Mouse (Mus musculus): ENCODE results near the gene Gcnt1. TPM values are rescaled to one million over a fixed set of nuclear protein-coding genes. Genes with fewer than 3 reads are reported as not detected.

Gcnt1 gene
- total RNA-seq, 1 experiment from 2014 or later: 26.2 TPM

GRCm38 (mm10) chr19:17334644-17335333, 37.9 kb downstream of the Gcnt1 start:
- ATAC-seq (replicated peaks; ENCODE audit: low read depth, poor library complexity, severe bottlenecking): peak; percentile 80

GRCm38 (mm10) chr19:17333043-17333442, 39.6 kb downstream of the Gcnt1 start:
- no peak for ATAC-seq (replicated peaks; ENCODE audit: low read depth, poor library complexity, severe bottlenecking)

- ATAC-seq (replicated peaks; ENCODE audit: low read depth, poor library complexity, severe bottlenecking): no peak
Measured at GRCm38 (mm10) chr19:17328916-17329315, 43.7 kb downstream of the Gcnt1 start.

- 0 out of 2 replicates have a peak, but pooled peaks have one; percentile 3 for ATAC-seq (replicated peaks; ENCODE audit: low read depth, poor library complexity, severe bottlenecking)
Measured at GRCm38 (mm10) chr19:17327881-17328404, 44.7 kb downstream of the Gcnt1 start.

- 0 out of 2 replicates have a peak, but pooled peaks have one; percentile 16 for ATAC-seq (replicated peaks; ENCODE audit: low read depth, poor library complexity, severe bottlenecking)
Measured at GRCm38 (mm10) chr19:17323689-17324241, 48.9 kb downstream of the Gcnt1 start.

- ATAC-seq (replicated peaks; ENCODE audit: low read depth, poor library complexity, severe bottlenecking): peak; percentile 91
Measured at GRCm38 (mm10) chr19:17323006-17323688, 49.5 kb downstream of the Gcnt1 start.

GRCm38 (mm10) chr19:17319770-17320169, 52.9 kb downstream of the Gcnt1 start:
- ATAC-seq (replicated peaks; ENCODE audit: low read depth, poor library complexity, severe bottlenecking): peak; percentile 33; the same call in 1 of the 2 replicates

GRCm38 (mm10) chr19:17318733-17319132, 53.9 kb downstream of the Gcnt1 start:
- no peak for ATAC-seq (replicated peaks; ENCODE audit: low read depth, poor library complexity, severe bottlenecking)

- ATAC-seq (replicated peaks; ENCODE audit: low read depth, poor library complexity, severe bottlenecking): no peak
Measured at GRCm38 (mm10) chr19:17316311-17317003, 56.2 kb downstream of the Gcnt1 start.

- ATAC-seq (replicated peaks; ENCODE audit: low read depth, poor library complexity, severe bottlenecking): peak; percentile 73
Measured at GRCm38 (mm10) chr19:17314451-17314850, 58.2 kb downstream of the Gcnt1 start.

- no peak for ATAC-seq (replicated peaks; ENCODE audit: low read depth, poor library complexity, severe bottlenecking)
Measured at GRCm38 (mm10) chr19:17313766-17314165, 58.9 kb downstream of the Gcnt1 start.

GRCm38 (mm10) chr19:17312671-17313180, 59.9 kb downstream of the Gcnt1 start:
- ATAC-seq (replicated peaks; ENCODE audit: low read depth, poor library complexity, severe bottlenecking): no peak

- no peak for ATAC-seq (replicated peaks; ENCODE audit: low read depth, poor library complexity, severe bottlenecking)
Measured at GRCm38 (mm10) chr19:17311501-17311900, 61.1 kb downstream of the Gcnt1 start.

- ATAC-seq (replicated peaks; ENCODE audit: low read depth, poor library complexity, severe bottlenecking): no peak
Measured at GRCm38 (mm10) chr19:17311031-17311430, 61.6 kb downstream of the Gcnt1 start.

GRCm38 (mm10) chr19:17296081-17296480, 76.6 kb downstream of the Gcnt1 start:
- ATAC-seq (replicated peaks; ENCODE audit: low read depth, poor library complexity, severe bottlenecking): peak; percentile 87

GRCm38 (mm10) chr19:17295211-17295766, 77.4 kb downstream of the Gcnt1 start:
- 0 out of 2 replicates have a peak, but pooled peaks have one; percentile 15 for ATAC-seq (replicated peaks; ENCODE audit: low read depth, poor library complexity, severe bottlenecking)

GRCm38 (mm10) chr19:17294136-17294535, 78.5 kb downstream of the Gcnt1 start:
- ATAC-seq (replicated peaks; ENCODE audit: low read depth, poor library complexity, severe bottlenecking): no peak

GRCm38 (mm10) chr19:17289526-17289925, 83.1 kb downstream of the Gcnt1 start:
- no peak for ATAC-seq (replicated peaks; ENCODE audit: low read depth, poor library complexity, severe bottlenecking)

GRCm38 (mm10) chr19:17286004-17286403, 86.6 kb downstream of the Gcnt1 start:
- ATAC-seq (replicated peaks; ENCODE audit: low read depth, poor library complexity, severe bottlenecking): no peak

GRCm38 (mm10) chr19:17283317-17283716, 89.3 kb downstream of the Gcnt1 start:
- no peak for ATAC-seq (replicated peaks; ENCODE audit: low read depth, poor library complexity, severe bottlenecking)

All from common myeloid progenitor, adult 5-6 weeks (primary cell).